Mouse (Mus musculus) cerebellum, adult 18-20 months (tissue): ENCODE measurements around the gene Apoc3.
A peak's percentile ranks its signal among the peaks of the same experiment; 100 is the strongest.

Source experiments
- DNase-seq, 2 experiments: peaks; one replicate each; pipeline ENCODE4 v3.0.0; 2021

Apoc3 gene

DNA sequence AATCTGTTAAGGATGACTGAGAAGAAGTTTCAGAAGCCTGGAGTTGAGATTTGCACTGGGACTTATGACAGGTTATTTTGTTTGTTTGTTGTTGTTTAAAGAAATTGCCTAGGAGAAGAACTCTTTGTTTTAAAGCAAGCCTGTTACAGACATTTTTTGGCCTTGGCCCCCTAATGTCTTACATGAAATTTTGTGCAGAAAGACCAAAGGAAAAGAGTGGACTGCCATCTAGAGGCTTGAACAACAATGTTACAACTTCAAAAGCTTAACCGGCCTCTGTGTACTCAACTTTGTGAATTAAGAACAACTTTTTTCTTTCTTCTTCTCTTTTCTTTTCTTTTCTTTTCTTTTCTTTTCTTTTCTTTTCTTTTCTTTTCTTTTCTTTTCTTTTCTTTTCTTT is 43.8 kb downstream of the Apoc3 start:
- DNase-seq: peak; percentile 42 to 47

DNA sequence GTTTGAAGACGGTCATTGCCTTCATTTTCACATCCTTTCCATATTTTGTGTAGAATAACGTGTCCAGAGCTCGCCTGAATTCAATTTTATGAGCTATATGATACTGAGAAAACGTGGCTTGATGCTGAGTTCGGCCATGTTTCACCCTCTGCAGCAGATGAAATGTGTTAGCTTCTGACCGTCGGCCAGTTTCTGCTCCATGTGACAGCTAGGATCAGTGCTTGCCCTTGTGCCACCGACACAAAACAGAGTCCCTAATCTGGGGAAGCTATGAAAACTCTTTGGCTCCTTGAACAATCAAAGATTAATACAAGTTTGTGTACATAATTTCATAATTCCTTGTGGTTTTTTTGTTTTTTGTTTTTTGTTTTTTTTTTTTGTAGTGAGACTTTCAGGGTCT is 44.2 kb downstream of the Apoc3 start:
- DNase-seq: no peak

DNA sequence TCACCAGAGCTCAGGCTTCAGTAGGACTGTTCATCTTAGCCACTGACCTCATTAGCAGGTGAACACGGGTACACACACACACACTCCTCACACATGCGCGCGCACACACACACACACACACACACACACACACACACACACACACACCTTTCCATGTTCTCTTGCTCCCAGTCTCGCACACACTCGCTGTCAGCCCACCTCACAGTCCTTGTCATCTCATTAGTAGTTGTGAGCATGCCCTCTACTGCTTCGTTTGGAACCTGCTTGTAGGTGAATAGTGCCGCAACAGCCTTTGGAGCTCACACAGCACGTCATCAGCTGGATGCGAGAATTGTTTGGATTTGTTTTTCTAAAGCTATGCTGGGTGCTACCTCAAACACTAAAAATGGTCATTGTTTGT is 46.1 kb downstream of the Apoc3 start:
- DNase-seq: peak in 1 of 2 experiments; percentile 50

DNA sequence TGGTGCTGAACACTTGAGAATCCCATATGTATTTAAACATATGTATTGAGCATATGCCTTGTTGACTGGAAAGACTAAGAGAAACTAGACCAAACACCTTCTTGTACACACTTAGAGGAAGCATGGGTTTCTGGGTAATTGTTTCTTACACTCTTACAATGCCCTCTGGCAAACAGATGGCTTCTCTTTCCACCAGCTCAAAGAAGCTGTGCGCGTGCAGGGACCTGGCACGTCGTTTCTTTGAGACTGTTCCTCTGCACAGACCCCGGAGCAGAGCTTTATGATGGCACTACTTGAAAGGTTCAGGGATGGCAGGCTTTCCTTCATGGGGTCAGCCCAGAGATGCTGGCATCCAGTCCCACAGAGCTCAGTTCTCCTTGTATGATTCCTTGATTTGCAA is 46.5 kb downstream of the Apoc3 start:
- DNase-seq: no peak

DNA sequence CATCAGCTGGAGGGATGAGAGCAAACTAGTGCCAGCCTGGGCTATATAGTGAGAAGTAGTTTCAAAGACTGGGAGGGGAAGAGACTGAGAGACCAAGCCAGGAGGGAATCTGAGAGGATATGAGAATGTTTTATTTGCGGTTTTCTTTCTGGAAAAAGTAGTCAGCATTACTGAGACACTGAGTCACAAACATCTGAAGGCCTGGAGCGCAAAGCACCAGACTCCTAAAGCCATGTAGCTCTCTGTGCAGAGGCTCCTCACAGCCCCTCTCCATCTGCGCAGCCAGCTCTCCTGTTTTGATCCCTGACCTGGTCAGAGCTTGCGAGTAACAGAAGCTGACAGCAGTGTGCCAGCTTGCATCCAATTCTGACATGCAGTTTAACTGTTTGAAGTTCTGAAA is 47.1 kb downstream of the Apoc3 start:
- DNase-seq: no peak

DNA sequence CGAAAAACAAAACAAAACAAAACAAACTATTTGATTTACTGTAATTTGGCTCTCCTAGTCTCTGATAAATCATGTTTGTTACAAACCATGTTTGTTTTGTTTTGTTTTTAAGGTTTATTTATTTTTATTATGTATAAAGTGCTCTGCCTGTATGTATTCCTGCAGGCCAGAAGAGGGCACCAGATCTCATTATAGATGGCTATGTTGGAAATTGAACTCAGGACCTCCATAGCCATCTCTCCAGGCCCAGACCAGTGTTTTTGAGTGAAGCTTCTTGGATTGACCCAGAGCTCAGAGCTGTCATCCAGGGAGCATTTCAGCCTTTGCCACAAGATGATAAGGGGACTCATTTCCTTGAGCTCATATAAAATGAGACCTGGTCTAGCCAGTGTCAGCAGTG is 49.0 kb downstream of the Apoc3 start:
- DNase-seq: no peak

DNA sequence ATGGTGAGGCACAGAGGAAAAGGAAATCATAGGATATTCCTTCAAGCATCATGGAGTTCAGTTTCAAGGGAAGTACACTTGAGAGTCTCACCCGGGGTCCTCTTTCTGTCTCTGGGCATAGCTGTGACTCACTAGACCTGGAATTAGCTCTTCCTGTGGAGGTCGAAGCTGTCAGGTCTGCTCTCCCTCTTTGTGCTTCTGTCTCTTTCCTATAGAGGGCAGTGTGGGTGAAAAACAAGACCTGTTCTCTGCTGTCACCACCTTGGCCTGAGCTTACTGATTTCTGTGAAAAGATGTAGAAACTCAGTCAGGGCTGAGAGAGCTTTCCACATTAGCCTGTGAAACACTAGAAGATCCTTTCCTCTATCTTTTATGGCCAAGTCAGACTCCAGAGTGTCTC is 50.2 kb downstream of the Apoc3 start:
- peak; percentile 59 to 64 for DNase-seq

DNA sequence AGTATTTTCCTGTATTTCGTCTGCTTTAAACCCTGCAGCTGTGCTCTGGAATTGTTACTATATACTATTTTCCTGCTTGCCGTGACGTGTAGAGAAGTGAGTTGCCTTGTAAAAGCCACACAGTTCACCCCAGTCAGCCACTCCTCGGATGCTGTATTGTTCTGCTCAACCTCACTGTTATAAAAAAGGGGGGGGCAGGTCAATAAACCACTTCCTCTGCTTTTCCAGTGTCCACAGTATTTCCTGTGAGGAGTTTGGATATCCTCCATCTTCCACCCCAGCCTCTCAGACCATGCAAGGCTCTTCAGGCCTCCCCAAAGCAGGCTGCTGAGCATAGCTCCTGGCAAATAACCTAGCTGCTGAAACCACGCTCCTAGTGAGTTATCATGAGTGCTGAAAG is 50.9 kb downstream of the Apoc3 start:
- no peak for DNase-seq
